Mouse (Mus musculus) G1E-ER4 (cell line): Measurements from ENCODE around the gene Dlx5. TPM values are rescaled to one million over a fixed set of nuclear protein-coding genes. Genes with fewer than 3 reads are reported as not detected.

ENCODE experiments used
- GATA1 ChIP-seq: IDR thresholded peaks from one replicate; pipeline ENCODE4 v1.8.0; 2012; ENCODE audit warnings: low read length, inconsistent platforms
- polyA plus RNA-seq: library from polyadenylated mRNA; stranded (reverse); fragments of >175 nt; gene quantifications from 2 replicates; pipeline ENCODE4 v1.2.3, GENCODE M21; 2012

Dlx5 gene
- polyA plus RNA-seq, 1 experiment: not detected

DNA sequence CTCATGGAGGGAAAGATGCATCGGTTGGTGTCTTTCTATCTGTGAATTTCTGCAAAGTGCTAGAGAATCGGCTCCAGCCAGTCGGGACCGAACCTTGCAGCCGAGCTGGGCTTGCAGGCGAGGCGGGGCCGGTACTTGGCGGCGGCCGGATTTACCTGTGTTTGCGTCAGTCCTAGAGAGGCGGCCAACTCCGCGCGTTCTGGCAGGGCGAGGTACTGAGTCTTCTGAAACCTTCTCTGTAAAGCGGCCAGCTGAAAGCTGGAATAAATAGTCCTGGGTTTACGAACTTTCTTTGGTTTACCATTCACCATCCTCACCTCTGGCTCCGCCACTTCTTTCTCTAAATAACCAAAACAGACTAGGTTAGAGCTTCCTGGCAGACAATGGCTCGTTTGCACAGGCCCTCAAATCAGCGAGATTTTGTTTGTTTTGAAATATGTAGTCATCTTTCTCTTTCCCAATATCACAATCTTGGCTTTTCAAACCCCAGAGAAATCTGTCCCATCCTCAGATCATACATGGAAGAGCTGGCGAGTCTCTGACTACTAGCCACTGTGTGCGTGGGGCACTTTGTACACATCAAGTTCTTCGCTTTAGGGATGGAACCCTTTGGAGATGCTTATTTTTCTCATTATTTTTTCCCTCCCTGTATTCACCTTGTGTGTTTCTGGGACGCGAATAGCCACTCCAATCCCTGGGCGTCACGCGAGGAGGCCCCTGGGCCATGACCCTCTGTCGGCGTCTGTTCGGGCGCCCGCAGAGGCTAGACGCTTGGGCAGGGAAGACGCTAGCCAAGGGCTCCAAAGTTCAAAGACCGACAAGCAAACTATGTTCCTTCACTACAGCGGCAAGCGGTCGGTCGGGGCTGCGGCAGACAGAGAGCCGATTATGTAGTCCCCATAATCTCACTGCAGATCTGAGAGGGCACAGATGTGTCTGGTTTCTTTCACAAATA, 2.2 kb downstream of the Dlx5 start:
- TF ChIP-seq GATA1: no peak

DNA sequence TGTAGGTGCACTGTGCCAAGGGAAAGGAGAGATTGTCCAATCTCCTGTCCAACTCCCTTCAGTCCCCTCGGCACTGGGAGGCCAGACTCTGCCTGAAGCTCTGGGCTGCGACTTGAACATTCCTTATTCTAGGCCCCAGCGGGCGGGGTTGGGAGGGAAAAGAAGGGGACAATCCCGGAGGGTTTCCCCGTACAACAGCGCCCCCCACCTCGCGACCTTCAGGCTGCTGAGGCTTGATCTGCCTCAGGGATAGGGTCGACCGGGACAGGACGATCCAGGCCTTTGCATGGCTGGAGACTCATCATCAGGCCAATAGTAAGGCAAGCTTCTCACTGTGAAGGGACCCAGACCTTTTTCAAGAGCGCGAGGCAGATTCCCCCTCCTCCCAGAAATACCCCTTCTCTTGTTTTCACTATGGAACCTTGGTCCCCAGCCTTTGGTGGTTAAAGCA, 3.0 kb downstream of the Dlx5 start:
- no peak for TF ChIP-seq GATA1

DNA sequence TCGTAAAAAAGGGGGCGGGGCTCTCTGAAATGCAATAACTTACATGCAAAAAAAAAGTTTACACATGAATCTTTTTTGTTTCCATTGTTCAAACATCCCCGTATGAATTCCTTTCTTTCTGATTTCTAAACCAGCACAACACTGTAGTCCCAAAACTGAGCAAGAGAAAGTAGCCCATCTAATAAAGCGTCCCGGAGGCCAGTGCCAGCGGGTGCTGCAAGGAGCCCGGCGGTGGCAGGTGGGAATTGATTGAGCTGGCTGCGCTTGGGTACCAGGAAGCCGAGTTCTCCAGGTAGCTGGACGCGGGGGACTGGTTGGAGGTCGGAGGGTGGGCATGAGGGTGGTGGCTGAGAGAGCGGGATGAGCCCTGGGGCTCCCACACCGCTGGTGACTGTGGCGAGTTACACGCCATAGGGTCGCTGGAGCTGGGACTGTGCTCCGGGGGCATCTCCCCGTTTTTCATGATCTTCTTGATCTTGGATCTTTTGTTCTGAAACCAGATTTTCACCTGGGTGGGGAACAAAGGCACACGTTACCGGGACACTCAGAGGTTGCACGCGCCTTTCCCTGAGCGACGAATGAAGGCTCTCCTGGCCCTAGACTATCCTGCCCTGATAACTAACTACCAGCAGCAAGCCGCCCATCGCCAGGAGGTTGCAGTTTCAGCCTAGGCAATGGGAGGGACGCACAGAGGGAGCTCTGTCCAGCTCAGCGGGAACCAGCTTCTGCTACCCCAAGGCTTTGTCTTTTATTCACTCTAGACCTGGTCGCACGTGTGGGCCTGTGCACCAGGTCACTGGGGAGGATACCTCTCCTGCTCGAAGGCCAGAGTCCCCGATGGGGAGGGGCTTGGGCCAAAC, 3.7 kb downstream of the Dlx5 start:
- no peak for TF ChIP-seq GATA1

DNA sequence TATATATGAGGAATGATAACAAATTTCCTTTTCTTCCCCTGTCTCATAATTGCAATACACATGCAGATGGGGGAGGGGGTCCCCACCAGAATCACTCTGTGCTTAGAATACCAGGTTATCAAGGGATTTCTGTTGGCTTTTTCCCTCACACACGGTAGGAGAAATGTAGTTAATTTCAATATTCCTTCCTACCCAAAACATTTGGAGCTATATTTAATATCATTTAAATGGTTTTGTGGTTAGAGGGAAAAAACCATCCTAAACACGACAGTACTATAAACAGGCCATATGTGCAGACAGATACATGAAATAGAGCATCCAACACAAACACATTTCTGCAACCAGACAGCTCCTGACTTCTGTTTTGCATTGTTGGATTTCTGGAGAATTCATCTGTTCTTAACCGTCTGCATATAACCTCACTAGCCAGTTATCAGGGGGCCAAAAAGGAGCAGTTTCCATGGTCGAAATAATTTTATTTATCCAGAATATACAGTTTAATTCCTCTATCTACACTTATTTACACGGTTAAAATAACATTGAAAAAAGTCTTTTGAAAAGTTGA, 4.5 kb downstream of the Dlx5 start:
- TF ChIP-seq GATA1: no peak

DNA sequence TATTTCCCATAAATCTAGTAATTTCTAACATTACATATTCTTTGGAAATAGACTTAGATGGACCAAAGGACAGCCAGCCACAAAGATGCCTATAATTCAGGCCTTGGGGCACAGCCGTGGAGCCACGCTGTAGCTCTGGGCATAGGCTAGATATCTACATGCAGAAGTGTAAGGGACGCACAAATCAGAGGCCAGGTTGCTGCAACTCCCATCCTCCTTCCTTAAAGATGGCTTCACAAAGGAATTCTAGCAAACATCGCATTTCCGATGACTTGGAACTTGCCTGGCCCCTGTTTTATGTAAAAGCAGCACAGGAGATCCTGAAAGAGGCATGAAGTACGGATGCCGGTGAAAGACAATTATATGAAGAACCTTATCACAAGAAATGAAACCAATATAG, 5.2 kb downstream of the Dlx5 start:
- no peak for TF ChIP-seq GATA1

DNA sequence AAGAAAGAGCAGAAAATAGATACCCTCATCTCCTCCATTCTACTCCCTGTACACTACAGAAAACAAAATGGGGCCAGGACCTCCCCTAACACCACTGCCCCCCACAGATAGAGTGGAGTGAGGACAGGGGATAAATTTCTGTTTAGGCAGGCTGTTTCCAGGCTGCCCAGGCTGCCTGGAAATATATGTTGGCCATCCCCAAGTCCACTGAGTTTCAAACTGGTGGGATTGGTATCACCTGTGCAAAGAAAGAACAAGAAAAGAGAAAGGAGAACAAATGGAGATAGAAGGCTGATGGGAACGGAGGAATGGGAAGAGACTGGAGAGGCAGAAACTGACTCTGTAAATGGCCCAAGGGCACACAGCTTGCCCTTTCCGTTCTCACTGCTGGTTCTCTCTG, 5.7 kb downstream of the Dlx5 start:
- no peak for TF ChIP-seq GATA1

DNA sequence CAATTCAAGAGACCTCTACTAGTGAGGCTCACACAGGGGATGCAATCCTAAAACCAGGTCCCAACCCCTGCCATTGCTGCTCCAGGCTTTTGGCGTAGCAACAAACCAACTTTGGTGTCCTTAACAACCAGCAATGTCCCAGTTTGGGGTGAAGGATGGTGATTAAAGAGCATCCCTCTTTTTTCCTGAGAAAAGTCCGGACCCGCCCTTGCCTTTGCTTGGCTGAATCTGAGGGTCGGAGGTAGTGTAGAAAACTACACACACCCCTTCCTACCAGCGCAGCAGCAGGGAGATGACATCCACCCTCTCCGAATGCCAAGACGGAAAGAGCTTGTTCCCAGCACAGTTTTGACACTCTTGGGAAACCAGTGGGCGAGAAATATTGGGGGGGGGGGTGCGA, 6.2 kb downstream of the Dlx5 start:
- TF ChIP-seq GATA1: no peak

DNA sequence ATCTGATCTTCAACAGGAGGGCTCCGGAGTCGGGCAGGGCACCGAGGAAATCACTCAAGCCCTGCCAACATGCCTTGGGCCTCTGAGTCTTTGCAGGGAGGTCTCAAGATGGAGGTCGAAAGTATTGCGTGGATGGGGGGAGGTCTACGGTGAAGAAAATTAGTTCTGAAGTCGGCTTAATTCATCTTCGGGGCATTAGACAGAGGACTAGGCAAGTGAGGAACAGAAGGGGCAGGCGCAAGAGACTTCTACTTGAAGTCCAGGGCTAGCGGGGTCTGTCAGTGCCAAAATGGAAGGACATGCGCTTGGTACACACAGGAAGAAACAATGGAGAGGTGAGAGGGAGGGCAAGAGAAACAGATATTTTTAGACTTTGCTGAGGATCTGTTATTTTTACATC, 6.7 kb downstream of the Dlx5 start:
- TF ChIP-seq GATA1: no peak

DNA sequence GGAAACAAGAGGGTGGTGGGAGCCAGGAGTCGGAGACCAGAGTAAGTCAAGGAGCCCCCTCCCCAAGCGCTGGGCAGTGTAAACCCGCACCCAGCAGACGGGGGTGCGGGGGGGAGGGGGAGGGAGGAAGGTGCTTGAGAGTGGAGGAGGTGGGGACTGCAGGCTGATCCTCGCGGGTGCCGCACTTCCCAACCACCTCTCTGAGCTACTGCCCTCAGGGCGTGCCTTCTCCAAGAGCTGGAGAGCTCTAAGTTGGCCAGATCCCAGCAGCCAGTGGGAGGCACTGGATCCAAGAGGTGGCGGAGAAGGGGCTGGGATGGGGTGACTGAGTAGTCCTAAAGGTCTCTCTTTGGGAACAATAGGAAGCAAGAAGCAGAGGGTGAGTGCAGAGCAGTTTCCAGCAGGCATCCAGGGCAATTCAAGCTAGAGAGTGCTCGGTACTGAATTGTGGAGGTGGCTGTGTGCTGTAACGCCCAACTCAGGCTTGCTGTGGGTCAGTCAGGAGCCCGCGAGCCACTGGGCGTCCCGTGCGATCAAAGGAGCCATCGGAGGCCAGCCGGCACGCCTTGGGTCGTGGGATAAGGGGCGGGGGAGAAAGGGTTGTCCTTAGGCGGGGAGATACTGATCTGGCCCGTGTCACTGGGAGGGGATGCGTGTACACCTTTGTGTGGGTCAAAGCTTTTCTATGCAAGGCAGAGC, 7.7 kb downstream of the Dlx5 start:
- TF ChIP-seq GATA1: no peak

DNA sequence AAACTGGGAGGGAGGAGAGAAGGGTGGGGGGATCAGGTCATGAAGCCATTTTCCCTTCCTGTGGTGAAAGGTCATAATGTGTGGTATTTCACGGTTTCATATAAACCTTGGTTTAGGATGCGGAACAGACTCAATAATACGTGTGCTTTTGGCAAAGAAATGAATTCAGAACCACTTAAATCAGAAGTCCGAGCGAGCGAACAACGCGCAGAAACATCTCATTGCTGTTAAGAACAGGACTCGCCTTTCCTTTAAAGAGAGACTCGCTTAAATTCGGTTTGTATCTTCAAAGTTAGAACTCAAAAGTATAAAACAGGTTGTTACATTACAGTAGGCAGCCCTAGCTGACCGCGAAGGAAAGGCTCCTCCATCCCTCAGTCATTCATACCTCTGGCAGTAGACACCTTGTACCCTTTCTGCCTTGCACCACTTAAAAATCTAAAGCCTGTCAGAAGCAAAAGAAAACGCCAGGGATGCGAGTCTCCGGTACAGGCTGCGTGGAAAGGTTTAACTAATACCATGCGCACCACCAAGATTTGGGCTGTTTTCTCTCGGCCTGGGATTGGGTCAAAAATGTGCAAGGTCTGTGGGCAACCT, 8.3 kb downstream of the Dlx5 start:
- no peak for TF ChIP-seq GATA1

DNA sequence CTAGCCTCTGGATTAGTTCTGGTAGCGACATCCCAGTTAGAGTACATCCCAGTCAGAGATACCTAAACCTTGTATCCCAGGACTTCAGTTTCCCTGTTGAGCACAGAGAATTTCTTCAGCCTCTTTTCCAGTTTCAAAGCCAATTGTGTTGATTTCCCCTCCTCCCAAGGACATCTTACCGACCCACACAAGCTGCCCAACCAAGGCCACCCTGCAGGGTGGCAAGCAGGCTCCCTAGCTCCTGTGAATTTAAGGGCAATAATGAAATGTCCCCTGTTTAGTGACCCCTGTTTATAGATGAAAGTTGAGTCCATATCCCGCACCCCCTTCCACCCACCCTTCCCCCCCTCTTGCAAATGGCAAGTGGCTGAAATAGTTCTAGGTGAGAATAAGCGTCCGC, 9.0 kb downstream of the Dlx5 start:
- TF ChIP-seq GATA1: no peak

DNA sequence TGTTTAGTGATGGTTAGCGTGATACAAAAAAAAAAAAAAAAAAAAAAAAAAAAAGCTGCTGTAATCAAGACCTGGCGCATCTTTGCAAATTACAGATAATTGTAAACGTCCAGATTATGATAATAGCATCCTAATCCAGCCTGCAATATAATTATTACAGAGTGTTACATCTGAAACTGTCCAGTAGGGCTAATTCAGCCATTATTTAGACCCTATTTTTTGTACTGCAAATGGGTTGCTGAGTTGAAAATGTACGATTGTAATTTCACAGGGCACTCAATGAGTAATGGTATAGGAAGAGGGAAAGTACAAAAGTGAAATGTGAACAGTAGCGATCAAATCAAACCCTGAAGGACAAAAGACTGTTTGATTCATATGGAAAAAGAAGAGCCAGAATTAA, 10.2 kb downstream of the Dlx5 start:
- TF ChIP-seq GATA1: no peak

DNA sequence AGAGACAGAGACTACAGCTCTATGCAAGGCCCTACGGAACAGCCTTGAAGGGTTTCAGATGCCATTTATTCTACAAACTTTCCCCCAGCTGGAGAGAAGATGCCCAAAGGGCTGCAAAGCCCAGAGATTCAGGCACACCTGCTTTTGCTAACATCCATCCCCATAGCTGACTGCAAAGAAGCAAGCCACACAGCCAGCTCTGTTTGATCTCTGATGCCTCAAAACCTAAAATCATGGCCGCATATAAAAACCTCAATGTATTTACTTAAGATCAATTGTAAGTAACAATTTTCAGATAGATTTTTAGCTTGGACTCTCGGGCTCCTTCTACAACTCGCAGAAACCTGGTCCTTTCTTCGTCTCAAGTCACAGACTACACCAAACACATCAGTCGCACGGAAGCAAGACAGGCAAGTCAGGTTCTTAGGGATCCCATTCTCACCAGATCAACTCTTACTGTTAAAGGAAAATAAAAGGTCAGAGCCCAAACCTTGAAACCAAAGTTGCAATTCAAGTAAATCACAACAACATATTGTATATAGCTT, 10.9 kb downstream of the Dlx5 start:
- no peak for TF ChIP-seq GATA1

DNA sequence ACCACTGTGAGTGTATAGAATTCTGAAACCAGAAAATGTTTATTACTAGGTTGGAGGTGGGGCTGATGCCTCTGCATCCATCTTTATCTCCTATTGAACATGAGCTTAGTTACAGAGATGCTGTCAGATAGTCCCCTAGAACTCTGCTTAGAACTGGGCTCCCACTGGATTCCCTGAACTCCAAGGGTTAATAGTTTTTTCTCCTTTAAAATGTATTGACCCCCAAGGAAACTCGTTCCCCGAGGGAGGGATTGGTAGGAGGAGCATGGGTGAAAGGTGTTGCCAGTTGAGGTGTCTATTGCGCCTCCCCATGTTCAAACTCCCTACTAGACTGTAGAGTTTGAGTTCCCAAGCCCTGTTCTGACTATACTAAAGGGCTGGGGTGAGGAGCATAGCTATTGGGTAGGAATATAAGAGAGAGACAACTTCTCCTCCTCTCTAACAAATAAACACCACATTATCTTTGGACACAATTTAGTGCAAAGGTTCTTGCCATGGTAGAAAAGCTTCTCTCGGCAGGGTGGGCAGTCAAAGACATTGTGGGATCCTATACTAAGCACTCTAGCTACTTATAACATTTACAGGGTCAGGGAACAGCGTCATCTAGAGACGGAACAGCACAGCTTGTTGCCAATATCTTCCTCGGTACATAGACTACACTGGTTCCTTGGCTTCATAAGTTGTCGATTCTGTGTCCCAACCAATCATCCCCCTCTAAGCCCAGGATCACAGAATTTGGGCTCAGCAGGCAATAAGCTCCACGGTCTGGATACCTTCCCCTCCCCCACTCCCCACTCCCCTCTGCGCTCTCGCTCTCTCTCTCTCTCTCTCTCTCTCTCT, 11.7 kb downstream of the Dlx5 start:
- TF ChIP-seq GATA1: no peak
